Mouse (Mus musculus): ENCODE measurements around the gene Bicc1.

The Bicc1 gene

GRCm38 (mm10) chr10:71064576-71064975, 94.9 kb downstream of the Bicc1 start:
- ATAC-seq (ENCODE audit: insufficient number of reproducible peaks, low FRiP score, low TSS enrichment): no peak

- ATAC-seq (ENCODE audit: insufficient number of reproducible peaks, low FRiP score, low TSS enrichment): no peak
Measured at GRCm38 (mm10) chr10:71062151-71062550, 97.3 kb downstream of the Bicc1 start.

GRCm38 (mm10) chr10:71060269-71060668, 99.2 kb downstream of the Bicc1 start:
- no peak for ATAC-seq (ENCODE audit: insufficient number of reproducible peaks, low FRiP score, low TSS enrichment)

GRCm38 (mm10) chr10:71058616-71059247, 100.8 kb downstream of the Bicc1 start:
- no peak for ATAC-seq (ENCODE audit: insufficient number of reproducible peaks, low FRiP score, low TSS enrichment)

GRCm38 (mm10) chr10:71058070-71058469, 101.4 kb downstream of the Bicc1 start:
- no peak for ATAC-seq (ENCODE audit: insufficient number of reproducible peaks, low FRiP score, low TSS enrichment)

- ATAC-seq (ENCODE audit: insufficient number of reproducible peaks, low FRiP score, low TSS enrichment): no peak
Measured at GRCm38 (mm10) chr10:71052748-71053147, 106.8 kb downstream of the Bicc1 start.

- ATAC-seq (ENCODE audit: insufficient number of reproducible peaks, low FRiP score, low TSS enrichment): no peak
Measured at GRCm38 (mm10) chr10:71052208-71052607, 107.3 kb downstream of the Bicc1 start.

- ATAC-seq (ENCODE audit: insufficient number of reproducible peaks, low FRiP score, low TSS enrichment): no peak
Measured at GRCm38 (mm10) chr10:71050722-71051333, 108.7 kb downstream of the Bicc1 start.

GRCm38 (mm10) chr10:71049294-71049693, 110.2 kb downstream of the Bicc1 start:
- ATAC-seq (ENCODE audit: insufficient number of reproducible peaks, low FRiP score, low TSS enrichment): no peak

GRCm38 (mm10) chr10:71044410-71044809, 115.1 kb downstream of the Bicc1 start:
- ATAC-seq (ENCODE audit: insufficient number of reproducible peaks, low FRiP score, low TSS enrichment): no peak

GRCm38 (mm10) chr10:71041874-71042273, 117.6 kb downstream of the Bicc1 start:
- ATAC-seq (ENCODE audit: insufficient number of reproducible peaks, low FRiP score, low TSS enrichment): no peak

- ATAC-seq (ENCODE audit: insufficient number of reproducible peaks, low FRiP score, low TSS enrichment): no peak
Measured at GRCm38 (mm10) chr10:71036484-71036883, 123.0 kb downstream of the Bicc1 start.

- no peak for ATAC-seq (ENCODE audit: insufficient number of reproducible peaks, low FRiP score, low TSS enrichment)
Measured at GRCm38 (mm10) chr10:71028996-71029395, 130.5 kb downstream of the Bicc1 start.

- ATAC-seq (ENCODE audit: insufficient number of reproducible peaks, low FRiP score, low TSS enrichment): no peak
Measured at GRCm38 (mm10) chr10:71028066-71028844, 131.2 kb downstream of the Bicc1 start.

- no peak for ATAC-seq (ENCODE audit: insufficient number of reproducible peaks, low FRiP score, low TSS enrichment)
Measured at GRCm38 (mm10) chr10:71025131-71025894, 134.2 kb downstream of the Bicc1 start.

- ATAC-seq (ENCODE audit: insufficient number of reproducible peaks, low FRiP score, low TSS enrichment): no peak
Measured at GRCm38 (mm10) chr10:71024681-71025080, 134.8 kb downstream of the Bicc1 start.

- no peak for ATAC-seq (ENCODE audit: insufficient number of reproducible peaks, low FRiP score, low TSS enrichment)
Measured at GRCm38 (mm10) chr10:71023471-71023870, 136.0 kb downstream of the Bicc1 start.

- ATAC-seq (ENCODE audit: insufficient number of reproducible peaks, low FRiP score, low TSS enrichment): no peak
Measured at GRCm38 (mm10) chr10:71020459-71020858, 139.0 kb downstream of the Bicc1 start.

GRCm38 (mm10) chr10:71019836-71020235, 139.7 kb downstream of the Bicc1 start:
- no peak for ATAC-seq (ENCODE audit: insufficient number of reproducible peaks, low FRiP score, low TSS enrichment)

- no peak for ATAC-seq (ENCODE audit: insufficient number of reproducible peaks, low FRiP score, low TSS enrichment)
Measured at GRCm38 (mm10) chr10:71009771-71010496, 149.6 kb downstream of the Bicc1 start.
